Mouse (Mus musculus): Measurements from ENCODE around the gene Plekha1. TPM values are rescaled to one million over a fixed set of nuclear protein-coding genes. Genes with fewer than 3 reads are reported as not detected.
A peak's percentile ranks its signal among the peaks of the same experiment; 100 is the strongest.

The Plekha1 gene
- polyA plus RNA-seq, 1 experiment = 37.8 TPM

- Histone ChIP-seq H3K4me3 (ENCODE audit: insufficient read depth, low read length) (no peak overlapping the region), H3K27ac (ENCODE audit: insufficient read depth, low read depth, low read length) (no peak overlapping the region), H3K4me1 (ENCODE audit: control insufficient read depth, insufficient read depth, low read length) (peaks cover 29% of the 10 kb centered on the region)
- TF ChIP-seq CTCF (IDR thresholded peaks at IDR 0.05; ENCODE audit: low read depth, low read length) = no peak
Observed at GRCm38 (mm10) chr7:130904571-130905365, 39.2 kb downstream of the Plekha1 start.

GRCm38 (mm10) chr7:130910841-130911240 lies 45.3 kb downstream of the Plekha1 start:
- H3K27ac ChIP-seq (ENCODE audit: insufficient read depth, low read depth, low read length) = no peak overlapping the region
- no peaks in the 10 kb centered on the region for H3K4me1 ChIP-seq (ENCODE audit: control insufficient read depth, insufficient read depth, low read length)
- TF ChIP-seq CTCF (IDR thresholded peaks at IDR 0.05; ENCODE audit: low read depth, low read length) = no peak
- TF ChIP-seq POLR2A (IDR thresholded peaks at IDR 0.05; ENCODE audit: borderline replicate concordance, low read depth, low read length) = no peak
- no peak overlapping the region for H3K4me3 ChIP-seq (ENCODE audit: insufficient read depth, low read length)

- Histone ChIP-seq H3K27ac (ENCODE audit: insufficient read depth, low read depth, low read length) (no peak overlapping the region), H3K4me3 (ENCODE audit: insufficient read depth, low read length) (no peak overlapping the region), H3K4me1 (ENCODE audit: control insufficient read depth, insufficient read depth, low read length) (no peaks in the 10 kb centered on the region)
- TF ChIP-seq POLR2A (IDR thresholded peaks at IDR 0.05; ENCODE audit: borderline replicate concordance, low read depth, low read length) (no peak), CTCF (IDR thresholded peaks at IDR 0.05; ENCODE audit: low read depth, low read length) (no peak)
Observed at GRCm38 (mm10) chr7:130914693-130915363, 49.3 kb downstream of the Plekha1 start.

- Histone ChIP-seq H3K4me1 (ENCODE audit: control insufficient read depth, insufficient read depth, low read length) (no peaks in the 10 kb centered on the region), H3K27ac (ENCODE audit: insufficient read depth, low read depth, low read length) (no peak overlapping the region), H3K4me3 (ENCODE audit: insufficient read depth, low read length) (no peak overlapping the region)
- TF ChIP-seq CTCF (IDR thresholded peaks at IDR 0.05; ENCODE audit: low read depth, low read length) (no peak), POLR2A (IDR thresholded peaks at IDR 0.05; ENCODE audit: borderline replicate concordance, low read depth, low read length) (no peak)
Observed at GRCm38 (mm10) chr7:130918260-130918659, 52.7 kb downstream of the Plekha1 start.

- Histone ChIP-seq H3K4me3 (ENCODE audit: insufficient read depth, low read length) (no peak overlapping the region), H3K27ac (ENCODE audit: insufficient read depth, low read depth, low read length) (no peak overlapping the region), H3K4me1 (ENCODE audit: control insufficient read depth, insufficient read depth, low read length) (no peaks in the 10 kb centered on the region)
- TF ChIP-seq POLR2A (IDR thresholded peaks at IDR 0.05; ENCODE audit: borderline replicate concordance, low read depth, low read length) (no peak), CTCF (IDR thresholded peaks at IDR 0.05; ENCODE audit: low read depth, low read length) (no peak)
Observed at GRCm38 (mm10) chr7:130922981-130923731, 57.6 kb downstream of the Plekha1 start.

- Histone ChIP-seq H3K4me3 (ENCODE audit: insufficient read depth, low read length) (no peak overlapping the region), H3K4me1 (ENCODE audit: control insufficient read depth, insufficient read depth, low read length) (0 out of 2 replicates have a peak, but pooled peaks cover 2% of the 10 kb centered on the region), H3K27ac (ENCODE audit: insufficient read depth, low read depth, low read length) (no peak overlapping the region)
- TF ChIP-seq CTCF (IDR thresholded peaks at IDR 0.05; ENCODE audit: low read depth, low read length) (no peak), POLR2A (IDR thresholded peaks at IDR 0.05; ENCODE audit: borderline replicate concordance, low read depth, low read length) (no peak)
Observed at GRCm38 (mm10) chr7:130930401-130930800, 64.8 kb downstream of the Plekha1 start.

- no peak for TF ChIP-seq CTCF (IDR thresholded peaks at IDR 0.05; ENCODE audit: low read depth, low read length)
- TF ChIP-seq POLR2A (IDR thresholded peaks at IDR 0.05; ENCODE audit: borderline replicate concordance, low read depth, low read length) = no peak
- Histone ChIP-seq H3K27ac (ENCODE audit: insufficient read depth, low read depth, low read length) (no peak overlapping the region), H3K4me1 (ENCODE audit: control insufficient read depth, insufficient read depth, low read length) (0 out of 2 replicates have a peak, but pooled peaks cover 2% of the 10 kb centered on the region), H3K4me3 (ENCODE audit: insufficient read depth, low read length) (no peak overlapping the region)
Observed at GRCm38 (mm10) chr7:130932921-130933320, 67.4 kb downstream of the Plekha1 start.

- Histone ChIP-seq H3K4me1 (ENCODE audit: control insufficient read depth, insufficient read depth, low read length) (peaks cover 6% of the 10 kb centered on the region), H3K4me3 (ENCODE audit: insufficient read depth, low read length) (no peak overlapping the region), H3K27ac (ENCODE audit: insufficient read depth, low read depth, low read length) (no peak overlapping the region)
- TF ChIP-seq CTCF (IDR thresholded peaks at IDR 0.05; ENCODE audit: low read depth, low read length) (no peak), POLR2A (IDR thresholded peaks at IDR 0.05; ENCODE audit: borderline replicate concordance, low read depth, low read length) (no peak)
Observed at GRCm38 (mm10) chr7:130934654-130935053, 69.1 kb downstream of the Plekha1 start.

GRCm38 (mm10) chr7:130935421-130935792 lies 69.9 kb downstream of the Plekha1 start:
- Histone ChIP-seq H3K4me3 (ENCODE audit: insufficient read depth, low read length) (peak overlapping the region; percentile 70), H3K4me1 (ENCODE audit: control insufficient read depth, insufficient read depth, low read length) (peaks cover 4% of the 10 kb centered on the region), H3K27ac (ENCODE audit: insufficient read depth, low read depth, low read length) (no peak overlapping the region)
- no peak for TF ChIP-seq CTCF (IDR thresholded peaks at IDR 0.05; ENCODE audit: low read depth, low read length)
- TF ChIP-seq POLR2A (IDR thresholded peaks at IDR 0.05; ENCODE audit: borderline replicate concordance, low read depth, low read length) = no peak
